Mouse (Mus musculus) thymus, adult 2 months (tissue): ENCODE data around the gene Smg6.

Experiments
- CTCF ChIP-seq: fragments of 200-500 bp; IDR thresholded peaks from 2 replicates; pipeline ENCODE4 v1.5.1; 2012; ENCODE audit warnings: mild to moderate bottlenecking, control low read depth, low read length, moderate library complexity, borderline replicate concordance; ENCODE audit not compliant: control insufficient read depth, poor library complexity, insufficient read depth; ENCODE audit errors: extremely low read depth
- POLR2A ChIP-seq: fragments of 200-500 bp; IDR thresholded peaks from 2 replicates; pipeline ENCODE4 v1.6.1; 2012; ENCODE audit warnings: mild to moderate bottlenecking, low read length, control low read depth, moderate library complexity; ENCODE audit not compliant: control insufficient read depth, poor library complexity, insufficient read depth; ENCODE audit errors: extremely low read depth

DNA sequence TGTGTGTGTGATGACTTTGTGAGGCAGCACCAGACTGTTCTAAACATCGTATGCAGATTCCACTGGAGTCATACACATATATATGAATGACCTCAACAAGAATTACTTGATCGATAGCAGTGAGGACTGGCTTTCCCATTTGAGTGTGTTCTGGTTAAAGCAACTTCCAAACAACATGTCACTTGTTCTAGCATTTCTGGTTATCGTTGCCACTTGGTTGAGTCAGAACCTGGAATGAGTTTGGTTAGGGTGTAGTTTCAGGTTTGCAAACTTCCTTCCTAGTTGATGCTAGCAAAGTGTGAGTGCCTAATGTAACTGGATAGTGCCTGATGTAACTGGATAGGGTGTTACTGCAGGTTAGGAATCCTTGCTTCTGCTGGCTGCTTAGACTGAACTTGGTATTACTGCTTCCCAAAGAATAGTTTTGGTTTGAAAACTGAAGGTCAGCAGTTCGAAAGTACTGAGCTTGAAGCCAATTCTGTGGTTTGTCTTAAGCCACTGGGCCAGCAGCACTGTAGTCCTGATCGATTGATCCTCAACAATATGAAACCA lies 90.8 kb downstream of the Smg6 start:
- TF ChIP-seq CTCF (no peak), POLR2A (no peak)
